Mouse (Mus musculus): ENCODE data around the gene Tbl3.

The Tbl3 gene

DNA sequence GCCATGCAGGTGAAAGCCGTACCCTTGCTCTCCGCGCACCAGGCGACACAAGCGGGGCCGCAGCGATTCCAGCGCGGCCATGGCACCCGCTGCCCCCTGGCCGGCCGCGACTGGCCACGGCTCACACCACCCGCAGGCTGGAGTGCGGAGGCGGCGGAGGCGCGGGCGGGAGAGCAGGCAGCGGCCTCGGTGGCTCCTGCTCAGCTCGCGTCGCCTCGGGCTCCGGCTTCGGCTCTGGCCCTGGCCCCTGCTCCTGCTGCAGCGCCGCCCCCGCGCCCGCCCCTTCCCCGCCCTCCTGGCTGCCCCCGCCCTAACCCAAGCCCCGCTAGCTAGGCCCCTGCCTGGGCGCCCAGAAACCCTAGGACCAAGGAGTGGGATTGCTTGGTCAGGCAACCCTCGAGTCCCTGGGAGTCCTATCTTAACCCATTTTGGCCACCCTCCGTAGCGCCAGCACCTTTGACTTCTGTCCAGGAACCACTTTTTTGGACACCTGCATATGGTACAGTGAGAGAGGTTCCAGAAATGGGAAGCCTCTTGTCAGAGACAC is 57.3 kb downstream of the Tbl3 start, which contains the start of gene Slc9a3r2:
TSS of gene Slc9a3r2 (minus strand) at position 258 of the 547 bp plus-strand sequence.
- DNase-seq: no peak

- no peak for DNase-seq
Measured at GRCm38 (mm10) chr17:24649581-24650069, 57.8 kb downstream of the Tbl3 start.

DNA sequence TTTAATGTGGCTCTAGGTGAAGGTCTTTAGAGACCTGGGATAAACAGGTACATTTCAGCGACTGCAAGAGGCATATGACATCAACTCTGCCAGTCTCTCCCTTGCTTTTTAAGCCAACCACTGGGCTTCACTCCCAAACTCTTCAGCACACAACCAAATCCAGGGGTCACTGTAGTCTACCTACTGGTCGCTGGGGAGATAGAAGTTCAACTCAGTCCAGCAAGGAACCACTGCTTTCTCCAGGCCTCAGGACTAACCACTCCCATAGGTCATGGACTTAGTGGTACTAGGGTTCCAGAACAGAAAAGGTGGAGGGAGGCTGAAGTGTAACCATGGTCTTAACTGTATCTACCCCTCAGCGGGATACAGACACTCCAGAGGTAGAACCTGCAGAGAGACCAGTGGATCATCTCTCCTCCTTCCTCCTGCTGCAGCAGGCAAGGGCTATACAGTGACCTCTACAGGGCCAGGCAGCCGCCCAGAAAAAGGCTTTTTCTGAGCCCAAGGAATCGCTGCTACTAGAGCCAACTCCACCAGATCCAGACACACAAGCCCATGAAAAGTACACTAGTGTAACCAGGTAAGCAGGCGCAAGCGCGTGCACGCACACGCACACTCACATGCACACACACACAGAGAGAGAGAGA is 58.6 kb downstream of the Tbl3 start:
- no peak for DNase-seq
